Mouse (Mus musculus) gastrocnemius, postnatal 14 days (tissue): ENCODE data around the gene Akap13. TPM values are rescaled to one million over a fixed set of nuclear protein-coding genes. Genes with fewer than 3 reads are reported as not detected.

Experiments used
- DNase-seq: peaks from one replicate; pipeline ENCODE4 v3.0.0; 2021; ENCODE audit warnings: mixed read lengths
- intact Hi-C: fragments of 180-260 bp; cut with DNase I; formaldehyde crosslinking; loops from one replicate; pipeline ENCODE4 v1.15.1; 2025; ENCODE audit warnings: low total_unique reads
- total RNA-seq, 2 experiments: library from RNA; stranded (reverse); gene quantifications; 2 replicates each; pipeline ENCODE4 v1.2.3; 2021

Gene Akap13
- total RNA-seq, 2 experiments from 2014 or later, result 65.0 to 73.0 TPM

GRCm38 (mm10) chr7:75582091-75582490, 126.8 kb downstream of the Akap13 start:
- no peak for DNase-seq
- intact Hi-C loops, result no loop called here

- DNase-seq, result no peak
- intact Hi-C loops, result no loop called here
Measured at GRCm38 (mm10) chr7:75584100-75584499, 128.8 kb downstream of the Akap13 start.

- no peak for DNase-seq
- intact Hi-C loops, result no loop called here
Measured at GRCm38 (mm10) chr7:75585409-75585808, 130.1 kb downstream of the Akap13 start.

GRCm38 (mm10) chr7:75586113-75586512, 130.8 kb downstream of the Akap13 start:
- DNase-seq, result peak; percentile 13
- intact Hi-C loops, result no loop called here

GRCm38 (mm10) chr7:75587727-75588126, 132.4 kb downstream of the Akap13 start:
- no peak for DNase-seq
- intact Hi-C loops, result no loop called here

DNA sequence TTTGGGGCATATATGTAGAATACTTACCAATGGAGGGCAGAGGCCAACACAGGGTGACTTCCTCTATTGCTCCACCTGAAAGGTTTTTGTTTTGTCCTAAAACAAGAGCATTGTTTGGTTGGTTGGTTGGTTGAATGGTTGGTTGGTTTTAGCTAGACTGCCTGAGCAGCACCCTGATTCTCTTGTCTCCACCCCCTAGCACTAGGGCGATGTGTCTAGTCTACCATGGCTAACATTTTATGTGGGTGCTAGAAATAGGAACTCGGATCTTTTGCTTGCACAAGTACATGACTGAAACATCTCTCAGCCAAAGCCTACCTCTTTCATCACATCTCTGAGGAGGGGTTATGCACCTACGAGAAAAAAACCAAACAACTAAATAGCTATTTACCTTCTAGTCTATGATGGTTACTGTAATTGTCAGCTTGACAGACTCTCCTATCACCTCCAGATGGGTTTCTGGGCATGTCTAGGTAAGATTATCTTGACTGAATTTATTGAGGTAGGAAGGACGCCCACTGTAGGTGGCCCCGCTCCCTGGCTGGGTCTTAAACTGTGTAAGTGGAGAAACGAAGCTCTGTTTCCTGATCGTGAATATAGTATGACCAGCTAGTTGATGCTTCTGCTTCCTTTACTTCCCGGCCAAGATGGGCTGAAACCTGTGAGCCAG, 134.1 kb downstream of the Akap13 start:
- intact Hi-C loops, result no loop called here
- no peak for DNase-seq

- intact Hi-C loops, result no loop called here
- no peak for DNase-seq
Measured at GRCm38 (mm10) chr7:75591961-75592360, 136.6 kb downstream of the Akap13 start.

GRCm38 (mm10) chr7:75594801-75595200, 139.5 kb downstream of the Akap13 start:
- DNase-seq, result peak; percentile 60
- intact Hi-C loops, result no loop called here

DNA sequence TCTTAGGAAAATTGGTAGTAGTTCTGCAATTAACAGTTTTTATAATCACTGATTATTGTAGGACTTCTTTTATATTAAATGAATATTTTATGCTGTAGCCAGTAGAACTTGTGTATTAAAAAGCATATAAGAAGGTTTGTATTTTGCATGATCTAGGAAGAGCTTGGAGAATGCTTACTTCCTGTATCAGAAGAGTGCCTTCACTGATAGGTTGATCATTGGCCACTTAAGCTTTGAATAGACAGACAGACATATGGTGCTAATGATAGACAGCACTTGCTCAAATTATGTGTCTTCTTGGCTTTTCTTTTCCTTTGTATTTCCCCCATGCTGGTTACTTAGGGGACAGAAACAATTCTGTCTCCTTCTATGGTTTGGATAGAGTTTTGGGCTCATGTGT, 139.9 kb downstream of the Akap13 start:
- no peak for DNase-seq
- intact Hi-C loops, result no loop called here

DNA sequence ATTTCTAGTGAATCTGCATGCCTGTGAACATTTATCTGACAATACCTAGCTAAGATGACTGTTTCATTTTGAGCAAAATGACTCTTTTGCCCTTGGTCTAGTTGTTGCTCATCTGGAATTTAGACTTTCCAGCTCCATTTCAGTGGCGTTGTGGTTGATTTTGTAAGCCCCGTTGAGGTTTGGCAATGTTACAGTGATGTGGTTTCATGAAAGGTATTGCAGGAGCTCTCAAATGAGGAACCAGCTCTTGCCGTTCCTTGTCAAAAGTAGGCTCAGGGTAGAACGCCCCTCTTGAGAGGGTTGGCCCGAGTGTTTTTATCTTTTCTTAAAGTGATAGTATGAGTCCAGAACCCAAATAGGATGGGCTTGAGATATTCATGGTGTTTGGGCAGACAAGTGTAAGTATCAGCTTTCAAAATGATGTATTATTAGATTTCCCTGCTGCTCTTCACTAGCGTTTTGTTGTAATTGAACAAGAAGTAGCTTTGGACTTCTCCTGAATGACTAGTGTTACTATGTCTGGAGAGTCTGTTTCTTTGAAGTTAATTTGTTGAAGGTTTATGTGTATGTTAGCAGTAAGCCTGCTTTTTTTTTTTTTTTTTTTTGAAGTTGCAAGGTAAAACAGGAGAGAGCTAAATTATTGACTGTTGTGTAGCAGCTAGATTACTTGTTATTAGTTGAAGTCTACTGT, 140.9 kb downstream of the Akap13 start:
- no peak for DNase-seq
- intact Hi-C loops, result no loop called here

DNA sequence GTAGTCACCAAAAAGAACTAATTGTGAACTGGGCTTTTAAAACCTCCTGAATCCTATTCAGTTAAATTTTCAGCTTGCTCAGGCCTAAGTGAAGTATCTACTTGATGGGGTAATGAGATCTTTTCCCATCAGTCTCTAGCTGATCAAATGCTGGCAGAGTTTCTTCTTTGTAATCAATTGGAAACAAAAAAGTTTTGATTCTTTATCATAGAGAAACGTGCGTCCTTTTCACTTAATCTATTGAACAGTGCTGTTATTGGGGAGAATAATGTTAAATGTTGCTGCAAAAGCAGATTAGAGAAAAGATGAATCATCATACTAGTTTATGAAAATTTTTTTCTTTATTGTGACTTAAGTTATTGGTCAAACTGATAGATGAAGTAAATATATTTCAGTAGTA, 142.5 kb downstream of the Akap13 start:
- DNase-seq, result no peak
- intact Hi-C loops, result no loop called here

DNA sequence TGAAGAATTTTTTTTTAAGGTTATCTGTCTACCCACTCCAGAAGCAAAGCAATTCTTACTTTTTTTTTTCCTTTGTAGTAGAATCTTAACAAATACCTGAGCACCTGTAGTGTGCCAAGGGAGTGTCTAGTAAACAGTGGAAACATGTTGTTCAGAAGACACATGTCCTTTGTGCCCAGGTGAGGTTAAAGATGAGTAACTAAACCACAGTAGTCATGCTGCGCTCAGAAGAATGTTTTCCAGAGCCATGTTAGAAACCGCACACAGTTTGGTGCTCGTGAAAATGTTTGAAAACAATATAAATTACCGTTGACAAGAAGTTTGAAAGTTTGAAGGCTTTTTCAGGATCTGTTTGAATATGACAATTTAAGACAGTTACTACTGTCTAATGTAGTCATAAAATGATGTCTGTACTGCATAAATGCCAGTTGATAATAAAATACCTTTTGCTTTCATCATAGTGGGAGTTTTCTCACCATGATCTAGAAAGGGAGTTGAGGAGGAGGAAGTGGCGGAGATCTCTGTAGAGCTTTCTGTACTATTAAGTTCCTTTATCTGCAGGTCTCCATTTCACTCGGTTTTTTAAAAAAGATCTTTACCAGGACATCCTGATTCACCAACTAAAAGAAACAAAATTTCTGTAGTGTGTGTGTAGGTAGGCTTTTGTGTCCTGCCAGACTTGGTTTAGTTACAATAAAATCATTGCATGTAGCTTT, 145.2 kb downstream of the Akap13 start:
- DNase-seq, result no peak
- intact Hi-C loops, result no loop called here

- intact Hi-C loops, result no loop called here
- no peak for DNase-seq
Measured at GRCm38 (mm10) chr7:75607248-75607647, 151.9 kb downstream of the Akap13 start.

- intact Hi-C loops, result no loop called here
- no peak for DNase-seq
Measured at GRCm38 (mm10) chr7:75608716-75609115, 153.4 kb downstream of the Akap13 start.

DNA sequence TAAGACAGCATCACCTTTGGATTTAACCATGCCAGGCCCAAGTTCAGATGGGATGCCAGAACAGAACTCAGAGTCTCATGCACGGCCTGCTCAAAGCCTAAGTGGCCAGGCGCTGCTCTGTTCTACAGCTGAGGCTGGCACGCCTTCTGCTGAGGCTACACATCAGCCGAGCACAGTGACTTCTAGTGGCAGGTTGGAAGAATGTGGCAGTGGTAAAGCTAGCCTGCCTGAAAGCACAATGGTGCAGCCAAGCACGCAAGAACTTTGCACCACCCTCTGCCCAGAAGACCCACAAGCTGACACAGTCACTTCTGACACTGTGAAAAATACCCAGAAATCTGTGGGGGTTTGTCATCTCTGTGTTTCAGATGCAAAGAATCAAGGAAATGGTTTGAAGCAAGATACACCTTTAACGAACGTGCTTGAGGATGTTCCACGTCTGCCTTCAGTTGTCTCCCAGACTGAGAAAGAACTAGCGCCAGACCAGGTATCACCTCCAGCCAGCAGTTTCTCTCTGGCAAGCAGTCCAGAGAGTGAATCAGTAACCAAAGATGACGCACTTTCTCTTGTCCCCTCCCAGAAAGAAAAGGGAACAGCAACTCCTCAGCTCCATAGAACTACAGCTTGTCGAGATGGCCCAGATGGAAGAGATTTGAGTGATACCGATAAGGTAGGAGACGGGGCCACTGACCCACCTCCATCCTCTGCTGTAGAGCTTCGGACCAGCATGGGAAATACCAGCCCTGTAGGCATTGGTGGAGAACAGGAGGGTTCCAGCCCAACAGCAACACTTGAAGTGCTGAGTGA, 154.3 kb downstream of the Akap13 start:
- intact Hi-C loops, result no loop called here
- peak; percentile 39 for DNase-seq

DNA sequence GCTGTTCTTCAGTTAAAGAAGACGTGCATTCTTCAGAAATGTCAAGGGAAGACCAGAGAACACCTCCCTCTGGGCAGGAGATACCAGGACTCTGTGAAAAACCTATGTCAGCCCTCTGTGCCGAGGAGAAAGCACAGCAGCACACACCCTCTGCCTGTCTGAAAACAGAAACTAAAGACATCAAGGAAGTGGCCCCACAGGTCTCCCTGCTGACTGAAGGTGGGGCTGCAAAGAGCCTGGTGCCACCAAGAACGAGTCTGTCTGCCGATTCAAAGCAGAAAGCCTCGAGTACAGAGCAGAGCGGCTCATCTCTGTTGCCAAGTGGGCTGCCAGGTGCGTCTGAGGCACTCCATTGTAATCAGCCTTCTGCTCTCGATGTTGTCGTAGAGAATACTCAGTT, 155.1 kb downstream of the Akap13 start:
- intact Hi-C loops, result no loop called here
- no peak for DNase-seq

DNA sequence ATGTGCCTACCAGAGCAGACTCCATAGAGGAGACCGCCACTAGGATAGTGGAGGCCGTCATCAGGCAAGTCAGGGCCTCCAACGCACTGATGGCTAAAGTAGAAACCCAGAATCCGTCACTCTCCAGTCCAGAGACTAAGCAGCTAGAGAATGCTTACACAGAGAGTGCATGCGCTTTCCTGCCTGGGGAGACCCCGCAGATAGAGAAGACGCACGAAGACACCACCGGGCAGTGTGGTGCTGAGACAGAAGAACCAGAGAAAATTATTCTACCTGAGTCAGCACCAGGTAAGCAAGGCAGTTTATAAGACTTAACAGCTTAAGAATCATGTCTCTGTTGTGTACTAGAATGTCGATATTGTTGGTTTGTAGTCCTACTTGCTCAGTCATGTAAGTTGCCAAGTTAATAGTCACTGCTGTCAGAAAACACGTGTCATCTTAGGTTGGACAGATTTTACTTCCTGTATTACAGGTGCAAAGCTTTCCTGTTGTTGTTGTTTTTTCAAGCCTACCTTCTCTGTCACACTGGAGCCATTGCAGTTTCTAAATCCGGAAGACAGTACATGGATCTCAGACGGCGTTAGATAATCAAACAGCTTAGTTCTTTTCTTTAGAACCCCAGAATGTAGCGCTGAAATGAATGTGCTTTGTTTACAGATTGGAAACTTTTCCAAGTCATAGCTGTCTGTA, 156.1 kb downstream of the Akap13 start:
- no peak for DNase-seq
- intact Hi-C loops, result no loop called here

- peak; percentile 35 for DNase-seq
- intact Hi-C loops, result no loop called here
Measured at GRCm38 (mm10) chr7:75612000-75612682, 156.8 kb downstream of the Akap13 start.

GRCm38 (mm10) chr7:75612683-75613053, 157.3 kb downstream of the Akap13 start:
- intact Hi-C loops, result no loop called here

More at GRCm38 (mm10) chr7:75612683-75613053, 157.3 kb downstream of the Akap13 start:
- no peak for DNase-seq
